Mouse (Mus musculus) pancreas, adult 10 weeks (tissue): Measurements from ENCODE around the gene Gfpt2. TPM values are rescaled to one million over a fixed set of nuclear protein-coding genes. Genes with fewer than 3 reads are reported as not detected.

Experiments
- polyA plus RNA-seq: library from polyadenylated mRNA; stranded (reverse); fragments of 350-450 nt; fragmentation: Illumina TruSeq; extraction: RNeasy Lipid Tissue Mini Kit (QIAGEN cat#74804); gene quantifications from one replicate; pipeline ENCODE4 v1.2.3, GENCODE M21; 2015; ENCODE audit warnings: low read depth, low replicate concordance; ENCODE audit not compliant: insufficient read depth

Gene Gfpt2
- 8.8 TPM for polyA plus RNA-seq

DNA sequence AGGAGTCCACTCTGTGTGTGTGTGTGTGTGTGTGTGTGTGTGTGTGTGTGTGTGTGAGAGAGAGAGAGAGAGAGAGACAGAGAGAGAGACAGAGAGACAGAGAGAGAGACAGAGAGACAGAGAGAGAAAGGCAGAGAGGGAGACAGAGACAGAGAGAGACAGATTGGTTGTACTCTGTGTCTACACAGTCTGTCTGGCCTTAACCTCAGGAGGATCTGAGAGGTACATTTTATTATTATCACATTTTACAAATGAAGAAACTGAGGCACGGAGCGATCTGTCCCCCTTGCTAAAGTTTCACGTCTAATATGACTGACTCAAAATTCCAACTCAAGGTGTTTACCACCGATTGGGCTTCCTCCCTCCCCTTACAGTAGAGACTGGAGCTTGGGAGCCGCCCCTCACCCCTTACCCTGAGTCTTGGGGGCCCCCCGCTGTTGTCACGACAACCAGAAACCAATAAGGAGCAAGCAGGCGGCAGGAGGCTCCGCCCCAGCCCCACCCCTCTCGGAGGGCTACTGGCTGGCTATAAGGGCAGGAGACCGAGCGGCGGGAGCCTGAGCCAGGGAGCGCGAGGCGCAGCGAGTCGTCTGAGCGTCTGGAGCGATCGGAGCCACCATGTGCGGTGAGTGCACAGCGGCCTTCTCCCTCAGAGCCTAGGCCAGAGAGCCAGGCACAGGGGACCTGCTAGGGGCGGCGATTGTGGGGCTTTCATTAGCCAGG is at the start of gene Gfpt2:
Gene Gfpt2, plus strand, starts transcription at position 560 of the 723 bp plus-strand sequence.

GRCm38 (mm10) chr11:49846401-49847070 is 52.6 kb downstream of the Gfpt2 start, which contains the start of gene Mapk9:
Gene Mapk9 (plus strand): TSS chr11:49846751.

Other genes starting within 250 kb of the Gfpt2 start
- not detected for gene Olfr1380, start 237.3 kb upstream of the Gfpt2 start, polyA plus RNA-seq
- 5.3 TPM for gene Flt4, start 184.9 kb upstream of the Gfpt2 start, polyA plus RNA-seq
- gene Scgb3a1, start 130.6 kb upstream of the Gfpt2 start, polyA plus RNA-seq, result not detected
- 10.2 TPM for gene Cnot6, start 81.5 kb upstream of the Gfpt2 start, polyA plus RNA-seq
- 8.7 TPM for gene Mapk9, start 52.6 kb downstream of the Gfpt2 start, polyA plus RNA-seq
- gene Rasgef1c, start 107.7 kb downstream of the Gfpt2 start, polyA plus RNA-seq, result 0.54 TPM
- gene Rnf130, start 231.2 kb downstream of the Gfpt2 start, polyA plus RNA-seq, result 32.8 TPM